Mouse (Mus musculus): ENCODE results near the gene Mtrf1.
"Not testable (repeated sequence)": the region's sequence is repeated elsewhere in the genome, so short reads cannot be mapped to it uniquely, and the experiment has no call there.

Gene Mtrf1

GRCm38 (mm10) chr14:79451681-79452590, 54.4 kb downstream of the Mtrf1 start, which contains the start of gene Kbtbd6:
Gene Kbtbd6, plus strand, starts transcription at chr14:79451835.
- DNase-seq = peak; percentile 85 to 88

DNA sequence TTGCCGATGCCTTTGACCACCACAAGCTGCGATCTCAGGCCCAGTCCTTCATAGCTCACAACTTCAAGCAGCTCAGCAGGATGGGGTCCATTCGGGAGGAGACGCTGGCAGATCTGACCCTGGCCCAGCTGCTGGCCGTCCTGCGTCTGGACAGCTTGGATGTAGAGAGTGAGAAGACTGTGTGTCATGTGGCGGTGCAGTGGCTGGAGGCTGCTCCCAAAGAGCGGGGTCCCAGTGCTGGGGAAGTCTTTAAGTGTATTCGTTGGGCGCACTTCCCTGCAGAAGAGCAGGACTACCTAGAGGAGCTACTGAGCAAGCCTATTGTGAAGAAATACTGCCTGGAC, 55.0 kb downstream of the Mtrf1 start:
- DNase-seq = not testable (repeated sequence)

GRCm38 (mm10) chr14:79460401-79460800, 62.8 kb downstream of the Mtrf1 start:
- DNase-seq = no peak

- DNase-seq = no peak
Observed at GRCm38 (mm10) chr14:79460988-79461387, 63.4 kb downstream of the Mtrf1 start.

DNA sequence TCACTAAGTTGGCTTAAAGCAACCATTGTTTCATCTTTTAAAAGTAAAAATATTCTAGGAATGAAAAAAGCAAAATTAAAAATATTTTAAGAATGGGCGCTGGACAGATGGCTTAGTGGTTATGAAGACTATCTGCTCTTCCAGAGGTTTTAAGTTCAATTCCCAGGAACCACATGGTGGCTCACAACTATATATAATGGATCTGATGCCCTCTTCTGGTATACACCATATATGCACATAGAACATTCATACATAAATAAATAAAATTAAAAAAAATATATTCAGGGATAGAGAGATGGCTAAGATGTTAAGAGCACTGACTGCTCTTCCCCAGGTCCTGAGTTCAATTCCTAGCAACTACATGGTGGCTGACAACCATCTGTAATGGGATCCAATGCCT, 68.1 kb downstream of the Mtrf1 start:
- DNase-seq = no peak

DNA sequence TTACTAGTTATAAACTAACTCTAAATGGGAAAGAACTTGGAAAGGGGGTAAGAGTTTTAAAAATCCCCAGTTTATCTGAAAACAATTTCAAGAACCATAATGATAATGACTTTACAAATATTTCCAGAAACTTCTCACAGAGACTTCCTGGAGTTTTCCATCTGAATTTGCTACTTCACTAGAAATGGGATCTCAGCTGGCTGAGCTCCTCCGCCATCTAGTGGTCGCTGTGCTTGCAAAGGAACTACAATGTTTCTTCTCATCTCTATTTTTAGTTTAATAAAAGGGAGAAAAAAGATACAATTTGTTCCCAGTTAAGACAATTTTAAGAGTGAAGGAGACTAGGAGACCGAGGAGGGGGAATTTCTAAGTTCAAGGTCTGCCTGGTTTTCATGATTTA, 70.0 kb downstream of the Mtrf1 start:
- DNase-seq = peak; percentile 65 to 89
